26 mouse cellular contexts compared by ENCODE assay signal in the genomic region with DNA sequence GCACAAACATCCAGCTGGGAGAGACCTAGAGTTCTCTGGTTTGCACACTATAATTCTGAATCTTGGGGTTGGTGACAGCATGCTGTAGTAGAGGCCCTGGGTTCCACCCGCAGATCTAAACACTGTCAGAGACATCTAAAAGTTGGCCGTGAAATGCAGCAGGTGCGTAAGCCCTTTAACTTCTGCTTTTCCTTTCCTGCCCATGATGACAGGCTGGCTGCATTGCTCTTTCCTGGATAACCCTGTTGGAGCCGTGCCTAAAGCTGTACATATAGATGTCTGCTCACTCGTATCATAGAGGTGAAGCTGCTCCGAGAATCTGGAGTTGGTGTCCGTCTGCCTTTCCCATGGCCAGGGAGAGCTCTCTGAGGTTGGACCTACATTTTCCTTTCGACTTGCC. TPM values are rescaled to one million over a fixed set of nuclear protein-coding genes. Genes with fewer than 3 reads are reported as not detected.
A peak's percentile ranks its signal among the peaks of the same experiment; 100 is the strongest.
DNase-seq lines count a peak whose midpoint lies in the region; ATAC-seq lines count a peak whose summit lies in the region.
"Had no signal": no experiment of that assay in that cellular context is flagged by ENCODE, and none has a peak within 500 bp of the region (broad histone marks: within the 10 kb centered on the region; RNA-seq: fewer than 3 reads in every experiment).

No protein-coding gene starts in this region.

- peak; percentile 82 for DNase-seq in heart, adult 11 months
- DNase-seq in heart, postnatal 36 days = no peak
- DNase-seq in A20 (ENCODE audit: low read depth, low spot score) (peak; percentile 10), adipocyte (ENCODE audit: low spot score) (no peak)
- no peak for DNase-seq in urinary bladder, adult 2 months (ENCODE audit: low spot score)
- DNase-seq: adrenal gland, postnatal 10 days; cerebellum, adult 9-10 months; cerebellum, postnatal 36 days; embryo, embryonic 11 days; gastrocnemius, postnatal 14 days; heart, adult 18-20 months; heart, postnatal 4 days; kidney, adult 18-20 months; left cerebral cortex, postnatal 4 days; lung, adult 18-20 months; right cerebral cortex, adult 18-20 months; spleen, adult 18-20 months; thymus, postnatal 14 days had no signal

- peak; percentile 85 for ATAC-seq in granulocyte monocyte progenitor cell, adult 5-6 weeks (replicated peaks; ENCODE audit: poor library complexity, severe bottlenecking)
- peak; percentile 52 for ATAC-seq in megakaryocyte, adult 5-6 weeks (ENCODE audit: poor library complexity, severe bottlenecking)
- ATAC-seq: CD4-positive, CD25-positive, alpha-beta regulatory T cell, adult 4 months; midbrain, embryonic 16.5 days had no signal

- intact Hi-C loops in heart, postnatal 36 days (cut with DNase I) = no loop called here

RNA-seq across cellular contexts. Expression of gene Fam180a, which starts 26.9 kb away (rescaled TPM):
- total RNA-seq in heart, postnatal 36 days (2021) = under 1 TPM; 0.65 to 0.92 TPM
- total RNA-seq in granulocyte monocyte progenitor cell, adult 5-6 weeks (2014; fragmentation: Nextera tagmentation) = not detected in 2 replicates
- total RNA-seq in granulocyte monocyte progenitor cell, adult 5-6 weeks (2017) = not detected in 2 replicates
- total RNA-seq in megakaryocyte, adult 5-6 weeks (2015) = not detected in 2 replicates
- total RNA-seq in megakaryocyte, adult 5-6 weeks (2017) = not detected in 2 replicates
- 1.4 and 2.7 TPM in 2 replicates for polyA plus RNA-seq in urinary bladder, adult 2 months (2012; rRNA removed)
- polyA plus RNA-seq: CD4-positive, CD25-positive, alpha-beta regulatory T cell, adult 4 months; embryonic facial prominence, embryonic 12.5 days; macrophage; midbrain, embryonic 11.5 days; neural tube, embryonic 12.5 days had no signal

RNA-seq across cellular contexts. Expression of gene Slc13a4, which starts 44.9 kb away (rescaled TPM):
- under 1 TPM; 0.11 to 0.17 TPM for total RNA-seq in heart, postnatal 36 days (2021)
- total RNA-seq in granulocyte monocyte progenitor cell, adult 5-6 weeks (2014; fragmentation: Nextera tagmentation) = not detected in 2 replicates
- not detected in 2 replicates for total RNA-seq in granulocyte monocyte progenitor cell, adult 5-6 weeks (2017)
- total RNA-seq in megakaryocyte, adult 5-6 weeks (2015) = not detected in 2 replicates
- 0.22 TPM in 1 of 2 replicates, not detected in the other for total RNA-seq in megakaryocyte, adult 5-6 weeks (2017)
- 0.63 and 0.74 TPM in 2 replicates for polyA plus RNA-seq in urinary bladder, adult 2 months (2012; rRNA removed)
- polyA plus RNA-seq: macrophage had no signal

Comparison
In these comparisons a context has a peak if more than half of its experiments do, and no peak if none do; other contexts are left out.
1. DNase-seq: peak in heart, adult 11 months (single experiment) and A20 (single experiment); none in heart, postnatal 36 days (0 of 2), urinary bladder, adult 2 months (single experiment) and adipocyte (single experiment).